Mouse (Mus musculus): Measurements from ENCODE around the gene Bcat2.
"Not testable (repeated sequence)": the region's sequence is repeated elsewhere in the genome, so short reads cannot be mapped to it uniquely, and the experiment has no call there.

DNA sequence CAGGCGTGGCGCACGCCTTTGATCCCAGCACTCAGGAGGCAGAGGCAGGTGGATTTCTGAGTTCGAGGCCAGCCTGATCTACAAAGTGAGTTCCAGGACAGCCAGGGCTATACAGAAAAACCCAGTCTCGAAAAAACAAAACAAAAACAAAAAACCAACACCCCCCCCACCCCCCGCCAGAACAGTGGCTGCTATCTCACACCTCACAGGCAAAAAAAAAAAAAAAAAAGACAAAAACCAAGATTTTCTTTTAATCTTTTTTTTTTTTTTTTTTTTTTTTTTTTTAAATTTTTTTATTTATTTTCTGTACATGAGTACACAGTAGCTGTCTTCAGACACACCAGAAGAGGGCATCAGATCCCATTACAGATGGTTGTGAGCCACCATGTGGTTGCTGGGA, 42.8 kb upstream of the Bcat2 start:
- TF ChIP-seq POLR2A (IDR thresholded peaks at IDR 0.05; ENCODE audit: borderline replicate concordance, insufficient read depth, low read length); CTCF (IDR thresholded peaks at IDR 0.05; ENCODE audit: borderline replicate concordance, insufficient read depth, low read depth, low read length): not testable (repeated sequence)

Measured in cerebellum, adult 2 months (tissue).